Mouse (Mus musculus) central nervous system, embryonic 14 days (tissue): ENCODE measurements around the gene Gm4027. TPM values are rescaled to one million over a fixed set of nuclear protein-coding genes. Genes with fewer than 3 reads are reported as not detected.

Source experiments
- polyA plus RNA-seq: library from polyadenylated mRNA; depleted of rRNA; stranded (reverse); fragments of >200 nt; gene quantifications from 2 replicates; pipeline ENCODE4 v1.2.3, GENCODE M21; 2012; rRNA removed

Gene Gm4027
- polyA plus RNA-seq, result not detected in 2 replicates

GRCm38 (mm10) chr12:87618569-87618968, at the start of gene Gm4027:
Gene Gm4027 (plus strand): TSS chr12:87618869.

GRCm38 (mm10) chr12:87602388-87602787, 16.3 kb upstream of the Gm4027 start, which contains the start of gene Oog1:
Gene Oog1 (plus strand): TSS chr12:87602688.

GRCm38 (mm10) chr12:87644520-87644919, 25.9 kb downstream of the Gm4027 start, which contains the start of gene Gm16381:
Gene Gm16381 (minus strand): TSS chr12:87644620.

Other genes with a start within 250 kb of the Gm4027 start
- 35.9 and 37.6 TPM in 2 replicates for gene Sptlc2, start 230.5 kb upstream of the Gm4027 start, polyA plus RNA-seq
- 83.3 and 98.6 TPM in 2 replicates for gene Slirp, start 175.0 kb upstream of the Gm4027 start, polyA plus RNA-seq
- gene Alkbh1, start 174.9 kb upstream of the Gm4027 start, polyA plus RNA-seq, result 33.1 and 41.4 TPM in 2 replicates
- 51.0 and 56.3 TPM in 2 replicates for gene Snw1, start 146.6 kb upstream of the Gm4027 start, polyA plus RNA-seq
- not detected in 2 replicates for gene Gm5788, start 124.1 kb upstream of the Gm4027 start, polyA plus RNA-seq
- not detected in 2 replicates for gene Gm8300, start 104.6 kb upstream of the Gm4027 start, polyA plus RNA-seq
- gene Oog1, start 16.2 kb upstream of the Gm4027 start, polyA plus RNA-seq, result not detected in 2 replicates
- gene Gm16381, start 25.8 kb downstream of the Gm4027 start, polyA plus RNA-seq, result not detected in 2 replicates
- not detected in 2 replicates for gene Gm21319, start 156.9 kb downstream of the Gm4027 start, polyA plus RNA-seq
- gene Gm21936, start 176.6 kb downstream of the Gm4027 start, polyA plus RNA-seq, result not detected in 2 replicates
- gene BB287469, start 197.7 kb downstream of the Gm4027 start, polyA plus RNA-seq, result not detected in 2 replicates
- gene Gm2001, start 223.5 kb downstream of the Gm4027 start, polyA plus RNA-seq, result not detected in 2 replicates